ENCODE assay signal across 8 mouse cellular contexts in genomic region chr5:93267851-93268606, GRCm38 (mm10). TPM values are rescaled to one million over a fixed set of nuclear protein-coding genes. Genes with fewer than 3 reads are reported as not detected.
DNase-seq lines count a peak whose midpoint lies in the region; ATAC-seq and TF ChIP-seq lines count a peak whose summit lies in the region.

No protein-coding gene starts in this region.

- TF ChIP-seq CTCF in olfactory bulb, adult 2 months (IDR thresholded peaks at IDR 0.05; ENCODE audit: insufficient read depth, low read depth, low read length): peak; percentile 19; the same call in 1 of the 2 replicates

- peak overlapping the region; percentile 96 for H3K9ac ChIP-seq in ES-E14 (ENCODE audit: insufficient read depth, low read depth, low read length, poor library complexity, severe bottlenecking)
- peak overlapping the region; percentile 90 for H3K9ac ChIP-seq in forebrain, embryonic 16.5 days (replicated peaks; ENCODE audit: low read depth, low read length)
- peak overlapping the region; percentile 95 for H3K9ac ChIP-seq in lung, embryonic 15.5 days

- peak overlapping the region; percentile 72 to 100 for H3K4me3 ChIP-seq in ES-E14 (ENCODE audit: insufficient read depth in 1 of 2, low read depth in 1 of 2, low read length in 2 of 2, poor library complexity in 1 of 2, severe bottlenecking in 1 of 2)
- peak overlapping the region; percentile 88 for H3K4me3 ChIP-seq in forebrain, embryonic 16.5 days (replicated peaks; ENCODE audit: low read length)
- peak overlapping the region; percentile 97 for H3K4me3 ChIP-seq in lung, embryonic 15.5 days
- peak overlapping the region; percentile 80 for H3K4me3 ChIP-seq in olfactory bulb, adult 2 months (ENCODE audit: insufficient read depth, low read depth, low read length)

- H3K4me2 ChIP-seq in forebrain, embryonic 16.5 days (ENCODE audit: low read length): peak overlapping the region; percentile 59
- H3K4me2 ChIP-seq in lung, embryonic 15.5 days: peak overlapping the region; percentile 54

- intact Hi-C loops in heart, postnatal 36 days (cut with DNase I): loop anchor here (1.0 to 10.0 kb wide), 5 partner anchors 63 to 1303 kb away; partner anchors contain the start of genes Rchy1 and Sept11

- H3K4me1 ChIP-seq in ES-E14 (ENCODE audit: control insufficient read depth in 2 of 2, insufficient read depth in 2 of 2, low read length in 2 of 2, poor library complexity in 1 of 2): peaks cover 0 to 6% of the 10 kb centered on the region in 2 experiments; a peak in 1 of 4 replicates
- peaks cover 15% of the 10 kb centered on the region for H3K4me1 ChIP-seq in forebrain, embryonic 16.5 days (replicated peaks; ENCODE audit: control insufficient read depth, insufficient read depth, low read length)
- H3K4me1 ChIP-seq in lung, embryonic 15.5 days: peaks cover 24% of the 10 kb centered on the region
- H3K4me1 ChIP-seq in olfactory bulb, adult 2 months (ENCODE audit: control insufficient read depth, insufficient read depth, low read length): no peaks in the 10 kb centered on the region

- H3K9me3 ChIP-seq in ES-E14 (ENCODE audit: control insufficient read depth, insufficient read depth, low read depth, low read length): no peaks in the 10 kb centered on the region
- no peaks in the 10 kb centered on the region for H3K9me3 ChIP-seq in forebrain, embryonic 16.5 days (ENCODE audit: control insufficient read depth, low read length)
- no peaks in the 10 kb centered on the region for H3K9me3 ChIP-seq in lung, embryonic 15.5 days

- H3K27ac ChIP-seq in ES-E14 (ENCODE audit: insufficient read depth, low read depth, low read length, poor library complexity, severe bottlenecking): peak overlapping the region; percentile 20; the same call in 1 of the 2 replicates
- peak overlapping the region; percentile 97 for H3K27ac ChIP-seq in forebrain, embryonic 16.5 days (ENCODE audit: low read length)
- peak overlapping the region; percentile 94 for H3K27ac ChIP-seq in lung, embryonic 15.5 days
- H3K27ac ChIP-seq in olfactory bulb, adult 2 months (ENCODE audit: insufficient read depth, low read depth, low read length): peak overlapping the region; percentile 78

- DNase-seq in ES-E14 (ENCODE audit: low read depth, low spot score): peak; percentile 69
- DNase-seq in cerebellum, adult 11-12 months: peak; percentile 84
- DNase-seq in heart, postnatal 36 days: peak; percentile 74 to 83
- DNase-seq in layer of hippocampus, adult 8-10 months (ENCODE audit: low spot score in 2 of 2): peak; percentile 60 to 74
- peak; percentile 86 to 92 for DNase-seq in thymus, adult 18-20 months

- peak; percentile 76 for ATAC-seq in forebrain, embryonic 16.5 days
- peak; percentile 75 for ATAC-seq in lung, embryonic 15.5 days (ENCODE audit: borderline replicate concordance, extremely low read depth, low FRiP score, low TSS enrichment)

- under 1% methylated on average over 48 of the region's 48 CpGs for WGBS in forebrain, embryonic 16.5 days
- under 1% methylated on average over 48 of the region's 48 CpGs for WGBS in lung, embryonic 15.5 days
- WGBS in olfactory bulb, adult 2 months: under 1% methylated on average over 48 of the region's 48 CpGs

- in situ Hi-C loops in ES-E14 (cut with MboI; ENCODE audit: low sequenced_read_pairs in 2 of 2, unreplicated experiment in 2 of 2): no loop called here

- no peaks in the 10 kb centered on the region for H3K27me3 ChIP-seq in forebrain, embryonic 16.5 days (replicated peaks; ENCODE audit: control insufficient read depth, insufficient read depth, low read length)
- no peaks in the 10 kb centered on the region for H3K27me3 ChIP-seq in lung, embryonic 15.5 days

- no peak for TF ChIP-seq POLR2A in olfactory bulb, adult 2 months (IDR thresholded peaks at IDR 0.05; ENCODE audit: insufficient read depth, low read depth, low read length)

- peaks cover 9% of the 10 kb centered on the region; the same call in 1 of the 2 replicates for H3K36me3 ChIP-seq in ES-E14 (ENCODE audit: control insufficient read depth, insufficient read depth, low read length, poor library complexity, severe bottlenecking)
- peaks cover 17% of the 10 kb centered on the region for H3K36me3 ChIP-seq in forebrain, embryonic 16.5 days (ENCODE audit: control insufficient read depth, insufficient read depth)
- H3K36me3 ChIP-seq in lung, embryonic 15.5 days: peaks cover 27% of the 10 kb centered on the region

TF ChIP-seq in ES-E14, 5 proteins besides CTCF, POLR2A, EP300 and RAD21:
- TF ChIP-seq MAFK (IDR thresholded peaks at IDR 0.05; ENCODE audit: insufficient read depth, low read depth, low read length) (no peak), ZC3H11A (IDR thresholded peaks at IDR 0.05; ENCODE audit: borderline replicate concordance, low read depth, low read length) (no peak), HCFC1 (IDR thresholded peaks at IDR 0.05; ENCODE audit: borderline replicate concordance, insufficient read depth, low read length) (no peak), ZNF384 (IDR thresholded peaks at IDR 0.05; ENCODE audit: low read depth, low read length) (no peak), CHD2 (IDR thresholded peaks at IDR 0.05; ENCODE audit: low read depth, low read length) (no peak)

RNA-seq across cellular contexts. Expression of gene Ccng2, which starts 1.0 kb away (rescaled TPM):
- 12.4 and 22.1 TPM in 2 replicates for total RNA-seq in ES-E14 (2012; rRNA removed)
- 149 and 198 TPM in 2 replicates for polyA plus RNA-seq in forebrain, embryonic 16.5 days (2015; fragmentation: Nextera tagmentation; extraction: Ambion mirVana)
- 10 to 100 TPM; 19.2 to 20.8 TPM for total RNA-seq in heart, postnatal 36 days (2021)
- total RNA-seq in layer of hippocampus, adult 8-10 months (2022): 10 to 100 TPM; 38.9 to 50.8 (median 45.3) TPM
- polyA plus RNA-seq in lung, embryonic 15.5 days (2015; fragmentation: Nextera tagmentation; extraction: Ambion mirVana): 65.4 and 67.6 TPM in 2 replicates
- polyA plus RNA-seq in olfactory bulb, adult 2 months (2012; ENCODE audit: insufficient read depth, insufficient read length, low replicate concordance, missing spikeins): not detected in 2 replicates

Comparison
In these comparisons a context has a peak if more than half of its experiments do, and no peak if none do; other contexts are left out.
1. Peak in every context shown above with its lines: DNase-seq, ATAC-seq, H3K4me3 ChIP-seq and H3K27ac ChIP-seq.
2. H3K27ac ChIP-seq: peak in every context shown above with its lines; median percentile 97 in forebrain, embryonic 16.5 days; 94 in lung, embryonic 15.5 days; 78 in olfactory bulb, adult 2 months; 20 in ES-E14.